Mouse (Mus musculus) bone marrow macrophage, adult 2 months (primary cell): ENCODE measurements around the gene Gfod1.

Source experiments
- CTCF ChIP-seq: IDR thresholded peaks from 2 replicates; pipeline ENCODE4 v1.5.1; 2012; ENCODE audit warnings: low read depth, mild to moderate bottlenecking, low read length, moderate library complexity
- POLR2A ChIP-seq: IDR thresholded peaks from 2 replicates; pipeline ENCODE4 v1.6.1; 2012; ENCODE audit warnings: mild to moderate bottlenecking, low read depth, low read length, borderline replicate concordance

- TF ChIP-seq POLR2A (no peak), CTCF (no peak)
Measured at GRCm38 (mm10) chr13:43317411-43317810, 13.4 kb upstream of the Gfod1 start.
